Mouse (Mus musculus): ENCODE data around the gene Gm21750. TPM values are rescaled to one million over a fixed set of nuclear protein-coding genes. Genes with fewer than 3 reads are reported as not detected.
"Not testable (repeated sequence)": the region's sequence is repeated elsewhere in the genome, so short reads cannot be mapped to it uniquely, and the experiment has no call there.

Gm21750 gene
- not detected in 2 replicates for polyA plus RNA-seq (2014; fragmentation: Nextera tagmentation; extraction: Ambion mirVana)

DNA sequence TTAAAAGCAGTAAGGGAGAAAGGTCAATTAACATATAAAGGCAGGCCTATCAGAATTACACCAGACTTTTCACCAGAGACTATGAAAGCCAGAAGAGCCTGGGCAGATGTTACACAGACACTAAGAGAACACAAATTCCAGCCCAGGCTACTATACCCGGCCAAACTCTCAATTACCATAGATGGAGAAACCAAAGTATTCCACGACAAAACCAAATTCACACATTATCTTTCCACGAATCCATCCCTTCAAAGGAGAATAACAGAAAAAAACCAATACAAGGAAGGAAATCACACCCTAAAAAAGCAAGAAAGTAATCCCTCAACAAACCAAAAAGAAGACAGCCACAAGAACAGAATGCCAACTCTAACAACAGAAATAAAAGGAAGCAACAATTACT is at the start of gene Gm21750:
Gene Gm21750 (plus strand): TSS at position 301 of the 400 bp plus-strand sequence.
- not testable (repeated sequence) for H3K27me3 ChIP-seq (replicated peaks; ENCODE audit: control insufficient read depth, insufficient read depth, low read length); H3K27ac ChIP-seq (replicated peaks; ENCODE audit: low read depth, low read length); ATAC-seq (ENCODE audit: low read depth); H3K9ac ChIP-seq (ENCODE audit: low read depth, low read length); H3K36me3 ChIP-seq (ENCODE audit: control insufficient read depth, insufficient read depth, low read length); H3K4me2 ChIP-seq (ENCODE audit: low read depth, low read length); H3K4me3 ChIP-seq (ENCODE audit: low read depth, low read length); DNase-seq (ENCODE audit: low spot score); H3K9me3 ChIP-seq (ENCODE audit: control insufficient read depth, low read length); H3K4me1 ChIP-seq (ENCODE audit: control insufficient read depth, insufficient read depth, low read length)
- 78% methylated on average over 3 of the region's 3 CpGs for WGBS

DNA sequence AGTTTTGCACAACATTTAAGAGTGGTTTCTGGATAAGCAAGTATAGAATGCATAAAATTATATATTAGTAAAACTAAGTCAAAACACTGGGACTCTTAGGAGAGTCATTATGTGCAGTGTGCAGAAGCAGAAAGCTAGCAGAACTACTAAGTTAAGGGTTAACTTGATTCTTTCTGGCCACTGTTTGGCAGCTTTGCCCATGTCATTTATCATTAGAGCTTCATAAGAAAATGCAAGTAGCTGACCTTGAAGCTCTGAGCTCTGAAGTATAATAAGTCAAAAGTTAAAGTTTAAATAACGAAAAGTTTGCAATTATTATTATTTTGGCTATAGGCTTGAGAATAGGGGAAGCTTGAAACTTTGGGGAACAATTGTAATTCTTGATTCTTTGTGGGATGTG is 46.1 kb upstream of the Gm21750 start:
- ATAC-seq (ENCODE audit: low read depth); DNase-seq (ENCODE audit: low spot score); H3K4me1 ChIP-seq (ENCODE audit: control insufficient read depth, insufficient read depth, low read length); H3K36me3 ChIP-seq (ENCODE audit: control insufficient read depth, insufficient read depth, low read length); H3K4me2 ChIP-seq (ENCODE audit: low read depth, low read length); H3K27ac ChIP-seq (replicated peaks; ENCODE audit: low read depth, low read length); H3K27me3 ChIP-seq (replicated peaks; ENCODE audit: control insufficient read depth, insufficient read depth, low read length); H3K9ac ChIP-seq (ENCODE audit: low read depth, low read length); H3K4me3 ChIP-seq (ENCODE audit: low read depth, low read length): not testable (repeated sequence)
- 82% methylated on average over 1 of the region's 1 CpGs for WGBS
- H3K9me3 ChIP-seq (ENCODE audit: control insufficient read depth, low read length): peaks cover 12% of the 10 kb centered on the region

DNA sequence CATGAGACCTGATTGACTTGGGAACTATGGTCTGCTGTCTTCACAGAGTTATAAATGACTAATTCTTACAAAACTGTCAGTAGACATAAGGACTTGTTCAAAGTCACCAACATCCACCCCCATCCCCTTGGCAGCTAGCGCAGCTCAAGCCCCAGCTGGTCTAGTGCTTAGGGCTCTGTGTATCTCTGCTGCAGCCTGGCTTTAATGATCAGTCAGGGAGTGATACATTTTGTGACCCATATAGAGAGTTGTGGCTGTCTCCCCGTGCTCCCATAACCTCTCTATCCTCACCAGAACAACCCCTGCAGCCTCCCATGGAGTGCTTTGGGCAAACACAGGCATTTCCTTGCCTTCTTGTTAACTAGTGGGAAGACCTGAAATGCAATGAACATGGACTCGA is 40.1 kb upstream of the Gm21750 start:
- ATAC-seq (ENCODE audit: low read depth) (no peak), DNase-seq (ENCODE audit: low spot score) (no peak)
- WGBS: 84% methylated on average over 3 of the region's 3 CpGs
- Histone ChIP-seq H3K9me3 (ENCODE audit: control insufficient read depth, low read length) (peaks cover 17% of the 10 kb centered on the region), H3K36me3 (ENCODE audit: control insufficient read depth, insufficient read depth, low read length) (no peaks in the 10 kb centered on the region), H3K4me3 (ENCODE audit: low read depth, low read length) (no peak overlapping the region), H3K9ac (ENCODE audit: low read depth, low read length) (no peak overlapping the region), H3K27ac (replicated peaks; ENCODE audit: low read depth, low read length) (no peak overlapping the region), H3K4me1 (ENCODE audit: control insufficient read depth, insufficient read depth, low read length) (no peaks in the 10 kb centered on the region), H3K27me3 (replicated peaks; ENCODE audit: control insufficient read depth, insufficient read depth, low read length) (no peaks in the 10 kb centered on the region), H3K4me2 (ENCODE audit: low read depth, low read length) (no peak overlapping the region)

DNA sequence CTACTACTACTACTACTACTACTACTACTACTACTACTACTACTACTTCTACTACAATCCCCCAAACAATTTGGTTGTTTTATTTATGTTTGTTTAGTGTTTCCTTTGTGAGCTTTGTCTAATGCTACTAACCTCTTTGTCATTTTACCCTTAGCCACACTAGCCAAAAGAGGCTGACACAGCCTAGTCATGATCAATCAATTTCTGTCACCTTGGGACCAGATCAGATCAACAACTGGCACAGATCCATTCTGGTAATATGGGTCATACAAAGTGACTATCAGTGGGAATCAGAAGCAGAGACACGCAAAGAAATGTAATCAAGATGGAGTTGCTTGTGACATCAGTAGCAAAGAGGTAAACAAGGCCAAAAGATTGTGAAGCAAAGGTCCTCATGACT is 38.0 kb upstream of the Gm21750 start:
- Histone ChIP-seq H3K4me1 (ENCODE audit: control insufficient read depth, insufficient read depth, low read length) (no peaks in the 10 kb centered on the region), H3K4me2 (ENCODE audit: low read depth, low read length) (no peak overlapping the region), H3K27ac (replicated peaks; ENCODE audit: low read depth, low read length) (no peak overlapping the region), H3K27me3 (replicated peaks; ENCODE audit: control insufficient read depth, insufficient read depth, low read length) (no peaks in the 10 kb centered on the region), H3K9me3 (ENCODE audit: control insufficient read depth, low read length) (peaks cover 17% of the 10 kb centered on the region), H3K9ac (ENCODE audit: low read depth, low read length) (no peak overlapping the region), H3K36me3 (ENCODE audit: control insufficient read depth, insufficient read depth, low read length) (no peaks in the 10 kb centered on the region), H3K4me3 (ENCODE audit: low read depth, low read length) (no peak overlapping the region)
- WGBS: 86% methylated on average over 1 of the region's 1 CpGs
- ATAC-seq (ENCODE audit: low read depth) (no peak), DNase-seq (ENCODE audit: low spot score) (no peak)

DNA sequence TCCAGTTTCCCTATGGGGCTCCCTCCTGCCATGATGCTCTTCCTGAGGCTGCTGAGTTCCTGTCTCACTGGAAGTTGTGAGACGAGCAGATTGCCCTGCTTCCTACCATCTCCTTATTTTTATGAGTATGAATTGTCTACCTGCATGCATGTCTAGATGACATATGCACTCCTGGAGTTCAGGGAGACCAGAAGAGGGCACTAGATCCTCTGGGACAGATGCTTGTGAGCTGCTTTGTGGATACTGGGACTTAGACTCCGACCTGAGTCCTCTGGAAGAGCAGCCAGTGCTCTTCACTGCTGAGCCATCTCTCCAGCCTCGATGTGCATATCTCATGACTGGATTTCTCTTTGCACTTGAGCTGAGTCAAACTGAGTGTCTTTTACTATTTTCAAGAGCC is 35.6 kb upstream of the Gm21750 start:
- no peak for DNase-seq (ENCODE audit: low spot score)
- no peak for ATAC-seq (ENCODE audit: low read depth)
- 63% methylated on average over 3 of the region's 3 CpGs for WGBS
- Histone ChIP-seq H3K4me2 (ENCODE audit: low read depth, low read length) (no peak overlapping the region), H3K4me1 (ENCODE audit: control insufficient read depth, insufficient read depth, low read length) (no peaks in the 10 kb centered on the region), H3K9me3 (ENCODE audit: control insufficient read depth, low read length) (no peaks in the 10 kb centered on the region), H3K27me3 (replicated peaks; ENCODE audit: control insufficient read depth, insufficient read depth, low read length) (no peaks in the 10 kb centered on the region), H3K9ac (ENCODE audit: low read depth, low read length) (no peak overlapping the region), H3K27ac (replicated peaks; ENCODE audit: low read depth, low read length) (no peak overlapping the region), H3K4me3 (ENCODE audit: low read depth, low read length) (no peak overlapping the region), H3K36me3 (ENCODE audit: control insufficient read depth, insufficient read depth, low read length) (no peaks in the 10 kb centered on the region)

DNA sequence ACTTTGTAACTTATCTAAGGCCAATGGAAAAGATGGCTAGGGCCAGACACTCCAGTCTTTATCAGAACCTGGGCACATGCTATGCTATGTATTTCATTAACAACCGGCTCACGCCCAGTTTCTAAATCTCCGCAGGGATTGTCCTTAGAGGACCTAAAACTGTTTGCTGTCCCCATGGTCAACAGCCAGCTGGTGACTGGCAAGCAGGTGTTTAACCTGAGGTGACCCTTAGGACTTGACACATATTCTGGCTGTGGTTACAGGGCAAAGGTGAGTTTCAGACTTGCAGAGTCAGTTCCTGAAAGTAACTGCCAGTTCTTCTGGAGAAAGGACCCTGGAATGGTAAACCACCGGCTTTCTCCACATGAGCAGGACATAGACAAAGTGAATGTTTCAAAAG is 29.5 kb upstream of the Gm21750 start:
- H3K27ac ChIP-seq (replicated peaks; ENCODE audit: low read depth, low read length): no peak overlapping the region
- H3K36me3 ChIP-seq (ENCODE audit: control insufficient read depth, insufficient read depth, low read length): no peaks in the 10 kb centered on the region
- no peak overlapping the region for H3K4me2 ChIP-seq (ENCODE audit: low read depth, low read length)
- no peak overlapping the region for H3K9ac ChIP-seq (ENCODE audit: low read depth, low read length)
- WGBS: 85% methylated on average over 4 of the region's 4 CpGs
- DNase-seq (ENCODE audit: low spot score): no peak
- H3K27me3 ChIP-seq (replicated peaks; ENCODE audit: control insufficient read depth, insufficient read depth, low read length): no peaks in the 10 kb centered on the region
- no peak for ATAC-seq (ENCODE audit: low read depth)
- no peaks in the 10 kb centered on the region for H3K9me3 ChIP-seq (ENCODE audit: control insufficient read depth, low read length)
- H3K4me3 ChIP-seq (ENCODE audit: low read depth, low read length): no peak overlapping the region
- no peaks in the 10 kb centered on the region for H3K4me1 ChIP-seq (ENCODE audit: control insufficient read depth, insufficient read depth, low read length)

DNA sequence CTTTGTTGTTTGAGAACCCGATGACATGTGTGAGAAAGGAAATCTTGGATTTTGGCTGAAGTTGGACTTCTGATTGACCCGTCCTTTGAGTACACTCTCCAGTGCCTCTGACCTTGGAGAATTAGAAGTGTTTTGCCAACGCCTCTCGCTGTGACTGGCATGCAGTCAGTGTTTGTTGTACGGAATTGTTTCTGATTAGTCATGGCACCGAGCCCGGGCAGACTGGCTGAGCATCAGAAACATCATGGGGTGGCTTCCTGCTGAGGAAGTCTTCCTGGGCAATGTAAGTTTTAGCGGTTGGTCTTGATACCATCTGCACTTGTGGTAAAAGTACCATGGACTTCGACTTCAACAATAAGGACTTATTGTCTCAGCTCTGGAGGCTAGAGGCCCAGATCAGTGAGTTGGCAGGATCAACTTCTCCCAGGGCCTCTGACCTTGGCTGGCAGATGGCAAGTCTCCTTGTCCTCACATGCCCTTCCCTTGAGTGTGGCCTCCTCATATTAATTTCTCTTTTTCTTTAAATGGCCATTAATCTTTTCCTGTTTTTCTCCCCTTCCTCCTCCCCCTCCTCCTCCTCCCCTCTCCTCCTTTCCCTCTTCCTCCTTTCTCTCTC is 28.3 kb upstream of the Gm21750 start:
- H3K4me2 ChIP-seq (ENCODE audit: low read depth, low read length): no peak overlapping the region
- no peaks in the 10 kb centered on the region for H3K27me3 ChIP-seq (replicated peaks; ENCODE audit: control insufficient read depth, insufficient read depth, low read length)
- ATAC-seq (ENCODE audit: low read depth) (no peak), DNase-seq (ENCODE audit: low spot score) (peak; percentile 13)
- no peaks in the 10 kb centered on the region for H3K9me3 ChIP-seq (ENCODE audit: control insufficient read depth, low read length)
- no peak overlapping the region for H3K4me3 ChIP-seq (ENCODE audit: low read depth, low read length)
- no peak overlapping the region for H3K27ac ChIP-seq (replicated peaks; ENCODE audit: low read depth, low read length)
- H3K4me1 ChIP-seq (ENCODE audit: control insufficient read depth, insufficient read depth, low read length): no peaks in the 10 kb centered on the region
- 64% methylated on average over 9 of the region's 9 CpGs for WGBS
- no peak overlapping the region for H3K9ac ChIP-seq (ENCODE audit: low read depth, low read length)
- no peaks in the 10 kb centered on the region for H3K36me3 ChIP-seq (ENCODE audit: control insufficient read depth, insufficient read depth, low read length)

DNA sequence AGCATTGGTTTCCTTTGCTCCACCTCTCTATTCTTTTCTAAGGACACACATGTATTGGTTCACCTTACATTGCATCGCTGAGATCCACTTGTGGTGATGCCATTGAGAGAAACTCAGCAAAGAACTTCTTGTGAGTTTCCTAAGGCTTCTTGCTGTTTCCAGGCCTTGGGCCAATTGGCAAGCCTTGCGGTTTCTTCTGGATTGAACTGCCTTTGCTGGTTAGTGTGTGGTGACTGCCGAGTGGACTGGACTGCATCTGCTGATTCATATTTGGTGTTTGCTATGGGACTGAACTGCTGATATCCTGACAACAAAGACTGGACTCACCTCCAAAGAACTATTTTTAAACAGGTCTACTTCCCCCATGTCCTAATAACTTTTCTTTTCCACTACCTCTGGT is 26.7 kb upstream of the Gm21750 start:
- no peak for ATAC-seq (ENCODE audit: low read depth)
- DNase-seq (ENCODE audit: low spot score): no peak
- no peak overlapping the region for H3K9ac ChIP-seq (ENCODE audit: low read depth, low read length)
- H3K36me3 ChIP-seq (ENCODE audit: control insufficient read depth, insufficient read depth, low read length): no peaks in the 10 kb centered on the region
- no peak overlapping the region for H3K4me2 ChIP-seq (ENCODE audit: low read depth, low read length)
- no peaks in the 10 kb centered on the region for H3K9me3 ChIP-seq (ENCODE audit: control insufficient read depth, low read length)
- no peak overlapping the region for H3K4me3 ChIP-seq (ENCODE audit: low read depth, low read length)
- no peaks in the 10 kb centered on the region for H3K4me1 ChIP-seq (ENCODE audit: control insufficient read depth, insufficient read depth, low read length)
- 90% methylated on average over 3 of the region's 3 CpGs for WGBS
- H3K27ac ChIP-seq (replicated peaks; ENCODE audit: low read depth, low read length): no peak overlapping the region
- H3K27me3 ChIP-seq (replicated peaks; ENCODE audit: control insufficient read depth, insufficient read depth, low read length): no peaks in the 10 kb centered on the region

DNA sequence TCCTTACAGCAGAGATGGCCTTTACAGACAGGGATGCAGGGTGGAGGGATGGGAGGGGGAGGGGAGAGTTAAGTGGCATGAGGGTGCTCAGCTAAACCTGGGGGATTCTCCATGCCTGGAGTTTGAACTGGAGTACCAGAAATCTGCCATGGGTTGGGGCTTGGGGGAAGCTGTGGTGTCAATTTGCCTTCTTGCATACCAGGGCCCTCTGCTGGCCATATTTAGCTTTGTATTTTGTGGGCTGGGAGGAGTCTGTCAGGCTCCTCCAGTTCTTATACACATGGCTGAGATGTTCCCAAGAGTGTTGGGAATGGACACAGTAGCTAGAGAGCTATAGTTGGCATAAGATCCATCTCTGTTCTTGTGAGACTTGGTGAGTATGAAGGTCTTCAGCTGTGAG is 23.6 kb upstream of the Gm21750 start:
- H3K27ac ChIP-seq (replicated peaks; ENCODE audit: low read depth, low read length): no peak overlapping the region
- H3K4me1 ChIP-seq (ENCODE audit: control insufficient read depth, insufficient read depth, low read length): no peaks in the 10 kb centered on the region
- no peak overlapping the region for H3K4me3 ChIP-seq (ENCODE audit: low read depth, low read length)
- no peaks in the 10 kb centered on the region for H3K27me3 ChIP-seq (replicated peaks; ENCODE audit: control insufficient read depth, insufficient read depth, low read length)
- no peaks in the 10 kb centered on the region for H3K9me3 ChIP-seq (ENCODE audit: control insufficient read depth, low read length)
- ATAC-seq (ENCODE audit: low read depth): no peak
- no peak for DNase-seq (ENCODE audit: low spot score)
- no peak overlapping the region for H3K9ac ChIP-seq (ENCODE audit: low read depth, low read length)
- H3K4me2 ChIP-seq (ENCODE audit: low read depth, low read length): no peak overlapping the region
- H3K36me3 ChIP-seq (ENCODE audit: control insufficient read depth, insufficient read depth, low read length): no peaks in the 10 kb centered on the region

Measured in embryonic facial prominence, embryonic 14.5 days (tissue).